Mouse (Mus musculus) activated CD4-positive, CD25-positive, alpha-beta regulatory T cell, adult 4 months (primary cell): ENCODE data around the gene Ngef. TPM values are rescaled to one million over a fixed set of nuclear protein-coding genes. Genes with fewer than 3 reads are reported as not detected.

ENCODE experiments used
- ATAC-seq: one replicate; pipeline ENCODE4 v1.8.0; 2017
- polyA plus RNA-seq, 2 experiments: library from polyadenylated mRNA; unstranded; fragments of 100-300 nt; shearing (Covaris generic); gene quantifications; one replicate each; pipeline ENCODE4 v1.2.1; 2017

Ngef gene
- polyA plus RNA-seq, 2 experiments from 2014 or later, result not detected

- no peak for ATAC-seq
Observed at GRCm38 (mm10) chr1:87562967-87563366, 10.7 kb downstream of the Ngef start.

- no peak for ATAC-seq
Observed at GRCm38 (mm10) chr1:87553586-87553985, 20.1 kb downstream of the Ngef start.

- no peak for ATAC-seq
Observed at GRCm38 (mm10) chr1:87551008-87551407, 22.7 kb downstream of the Ngef start.

- no peak for ATAC-seq
Observed at GRCm38 (mm10) chr1:87541614-87542013, 32.1 kb downstream of the Ngef start.

GRCm38 (mm10) chr1:87537008-87537407 lies 36.7 kb downstream of the Ngef start:
- no peak for ATAC-seq

GRCm38 (mm10) chr1:87534118-87534517 lies 39.6 kb downstream of the Ngef start:
- ATAC-seq, result no peak

- no peak for ATAC-seq
Observed at GRCm38 (mm10) chr1:87532346-87532745, 41.3 kb downstream of the Ngef start.

GRCm38 (mm10) chr1:87527191-87527590 lies 46.5 kb downstream of the Ngef start:
- ATAC-seq, result no peak

GRCm38 (mm10) chr1:87525041-87525440 lies 48.6 kb downstream of the Ngef start:
- ATAC-seq, result no peak

- no peak for ATAC-seq
Observed at GRCm38 (mm10) chr1:87521523-87521922, 52.1 kb downstream of the Ngef start.

GRCm38 (mm10) chr1:87520467-87520866 lies 53.2 kb downstream of the Ngef start:
- no peak for ATAC-seq

GRCm38 (mm10) chr1:87510845-87511244 lies 62.8 kb downstream of the Ngef start:
- ATAC-seq, result no peak

- no peak for ATAC-seq
Observed at GRCm38 (mm10) chr1:87510166-87510691, 63.4 kb downstream of the Ngef start.

GRCm38 (mm10) chr1:87509561-87510165 lies 64.0 kb downstream of the Ngef start, which contains the start of gene Neu2:
Gene Neu2 (plus strand): TSS chr1:87509889.
- no peak for ATAC-seq

- no peak for ATAC-seq
Observed at GRCm38 (mm10) chr1:87508591-87509560, 64.8 kb downstream of the Ngef start.

- ATAC-seq, result no peak
Observed at GRCm38 (mm10) chr1:87507857-87508256, 65.8 kb downstream of the Ngef start.

GRCm38 (mm10) chr1:87505524-87505923 lies 68.1 kb downstream of the Ngef start:
- no peak for ATAC-seq

- ATAC-seq, result no peak
Observed at GRCm38 (mm10) chr1:87493542-87493941, 80.1 kb downstream of the Ngef start.

- ATAC-seq, result no peak
Observed at GRCm38 (mm10) chr1:87492285-87492684, 81.4 kb downstream of the Ngef start.

GRCm38 (mm10) chr1:87486386-87486785 lies 87.3 kb downstream of the Ngef start:
- ATAC-seq, result no peak

GRCm38 (mm10) chr1:87482546-87482945 lies 91.1 kb downstream of the Ngef start:
- ATAC-seq, result no peak

- ATAC-seq, result no peak
Observed at GRCm38 (mm10) chr1:87475076-87475895, 98.4 kb downstream of the Ngef start.

- no peak for ATAC-seq
Observed at GRCm38 (mm10) chr1:87472576-87472975, 101.1 kb downstream of the Ngef start.
